Mouse (Mus musculus): ENCODE data around the gene C1qtnf9.

DNA sequence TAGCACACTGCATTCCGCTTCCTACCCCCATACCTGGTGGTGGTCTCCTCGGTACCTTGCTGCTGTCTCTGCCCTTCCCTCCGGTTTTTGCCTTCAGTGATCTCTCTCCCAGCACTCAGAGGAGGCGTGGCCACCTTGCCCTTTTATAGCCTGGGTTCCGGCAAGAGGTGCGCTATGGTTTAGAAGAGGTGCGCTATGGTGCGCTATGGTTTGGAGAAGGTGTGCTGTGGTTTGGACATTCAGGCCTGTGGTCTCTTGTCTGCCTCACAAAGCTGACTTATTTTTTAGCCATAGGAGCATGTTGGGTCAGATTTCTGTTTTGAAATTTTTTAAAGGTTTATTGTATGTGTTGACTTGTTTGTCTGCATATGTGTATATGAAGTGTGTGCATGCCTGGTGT lies 41.9 kb downstream of the C1qtnf9 start:
- TF ChIP-seq CTCF (IDR thresholded peaks at IDR 0.05) (no peak), EP300 (IDR thresholded peaks at IDR 0.05) (no peak)

Data from lung, postnatal 0 days (tissue).